Mouse (Mus musculus) adrenal gland, adult 2 months (tissue): ENCODE measurements around the gene Gramd1c. TPM values are rescaled to one million over a fixed set of nuclear protein-coding genes. Genes with fewer than 3 reads are reported as not detected.

ENCODE experiments used
- DNase-seq: peaks from one replicate; pipeline ENCODE4 v3.0.0; 2021
- microRNA-seq, 2 experiments: library from miRNA; unstranded; fragments of <30 nt; microRNA quantifications; one replicate each; pipeline ENCODE4 v1.2.0; 2021
- polyA plus RNA-seq: library from polyadenylated mRNA; depleted of rRNA; stranded (reverse); fragments of >200 nt; gene quantifications from 2 replicates; pipeline ENCODE4 v1.2.3, GENCODE M21; 2012; rRNA removed
- total RNA-seq, 2 experiments: library from RNA; stranded (reverse); gene quantifications; 2 replicates each; pipeline ENCODE4 v1.2.3; 2021

Gene Gramd1c
- total and polyA plus RNA-seq, 3 experiments: 0.03 to 1.8 (median 0.97) TPM

DNA sequence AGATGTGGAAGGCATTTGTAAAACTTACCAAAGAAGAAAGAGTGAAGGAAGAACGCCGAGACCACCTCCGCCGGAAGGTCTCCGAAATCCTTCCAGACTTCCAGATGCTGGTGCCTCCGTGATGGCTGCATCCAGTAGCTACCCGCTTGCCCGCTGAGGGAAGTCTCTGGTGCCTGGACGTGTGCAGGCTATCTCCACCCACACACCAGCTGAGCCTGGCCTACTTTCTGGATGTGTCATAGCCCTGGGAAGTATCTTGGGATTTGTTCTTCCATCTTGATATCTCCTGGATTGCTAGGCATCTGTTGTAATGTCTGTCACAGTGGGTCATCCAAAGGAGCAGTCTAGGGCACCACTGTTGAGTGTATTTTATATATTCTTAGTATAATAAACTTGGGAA is 99.9 kb downstream of the Gramd1c start:
- DNase-seq: no peak

DNA sequence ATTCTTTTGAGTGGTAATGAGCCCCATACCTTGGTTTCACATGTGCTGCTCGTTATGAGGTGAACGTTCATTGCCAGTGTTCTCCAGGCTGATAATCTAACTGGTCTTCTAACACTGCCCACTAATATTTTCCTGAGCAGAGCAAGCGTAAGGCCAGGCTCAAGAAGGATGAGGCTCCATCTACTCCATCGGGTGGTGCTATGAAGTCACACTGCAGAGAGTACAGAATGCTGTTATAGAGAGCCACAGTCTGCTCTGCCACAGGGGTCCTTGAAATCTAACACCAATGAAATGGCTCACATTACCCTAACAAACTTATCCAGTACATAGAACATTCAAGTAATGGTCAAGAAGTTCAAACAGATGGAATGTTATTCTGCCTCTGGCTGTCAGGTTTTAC is 105.1 kb downstream of the Gramd1c start:
- DNase-seq: no peak

DNA sequence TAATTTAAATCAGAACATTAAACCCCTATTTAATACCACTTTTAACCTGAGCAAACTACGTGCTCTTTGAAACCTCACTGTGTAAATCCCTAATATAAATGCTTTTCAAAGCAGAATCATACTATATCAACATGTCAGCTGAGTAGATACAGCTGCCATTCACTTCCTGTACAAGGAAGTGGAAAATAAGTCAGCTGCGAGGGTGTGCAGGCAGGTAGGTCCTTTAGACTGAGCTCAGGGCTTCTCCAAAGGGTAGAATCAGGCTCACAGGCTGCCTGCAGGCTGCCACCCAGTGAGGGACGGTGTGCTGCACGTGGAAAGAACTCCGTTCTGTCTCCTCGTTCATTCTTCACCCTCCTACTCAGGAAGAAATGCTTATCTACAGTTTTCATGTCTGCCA is 108.2 kb downstream of the Gramd1c start:
- DNase-seq: no peak

DNA sequence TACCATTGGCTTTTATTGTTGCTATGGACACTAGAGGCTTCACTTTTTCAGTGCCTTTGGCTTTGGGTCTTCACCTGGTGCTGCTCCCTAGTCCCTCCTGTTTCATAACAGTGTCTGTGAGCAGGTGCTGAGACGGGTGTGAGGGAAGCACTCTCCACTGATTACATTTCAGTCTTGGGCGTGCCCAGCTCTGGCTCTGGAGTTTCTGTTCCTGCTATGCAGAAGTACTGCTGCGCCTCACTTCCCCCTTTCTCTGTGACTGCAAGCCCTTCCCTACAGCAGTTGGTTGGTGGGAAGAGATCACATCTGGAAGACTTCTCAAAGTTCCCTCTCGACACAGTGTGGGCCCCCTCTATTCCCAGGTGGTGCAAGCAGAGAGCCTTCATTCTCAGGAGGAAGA is 111.6 kb downstream of the Gramd1c start:
- DNase-seq: no peak

DNA sequence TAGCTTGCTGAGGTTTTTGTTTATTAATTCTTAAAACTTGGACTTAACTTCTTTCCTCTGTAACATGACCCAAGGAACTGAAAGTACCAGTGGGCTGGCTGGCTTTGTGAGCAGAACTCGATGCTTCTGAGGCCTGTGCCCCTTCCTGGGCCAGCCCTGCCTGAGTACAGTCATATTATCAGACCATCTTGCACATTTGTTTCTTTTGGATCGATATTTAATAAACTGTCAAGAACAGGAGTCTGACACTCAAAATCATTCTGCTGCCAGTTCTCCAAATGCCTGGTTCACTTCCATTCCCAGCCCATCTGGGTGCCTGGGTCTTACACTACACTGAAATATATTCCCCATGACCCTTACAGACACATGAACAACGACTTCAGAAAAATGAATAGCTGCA is 117.3 kb downstream of the Gramd1c start:
- DNase-seq: no peak

DNA sequence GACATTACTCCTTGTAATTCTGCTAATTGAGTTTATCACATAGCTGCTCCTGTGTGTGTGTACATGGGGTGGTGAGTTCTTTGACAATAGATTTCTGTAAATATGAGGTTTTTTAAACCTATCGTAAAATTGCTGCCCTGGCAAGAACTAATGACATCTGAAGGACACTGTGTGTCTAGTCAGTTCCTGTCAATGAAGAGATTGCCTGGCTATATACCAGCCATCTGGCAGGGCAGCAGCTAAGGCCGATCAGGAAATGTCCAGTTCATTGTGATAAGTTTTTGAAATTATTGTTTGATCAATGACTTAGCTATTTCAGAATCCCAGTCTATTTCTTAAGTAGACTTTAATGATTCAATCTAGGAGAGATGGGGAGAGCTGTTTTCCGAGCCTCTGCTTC is 117.8 kb downstream of the Gramd1c start:
- no peak for DNase-seq

DNA sequence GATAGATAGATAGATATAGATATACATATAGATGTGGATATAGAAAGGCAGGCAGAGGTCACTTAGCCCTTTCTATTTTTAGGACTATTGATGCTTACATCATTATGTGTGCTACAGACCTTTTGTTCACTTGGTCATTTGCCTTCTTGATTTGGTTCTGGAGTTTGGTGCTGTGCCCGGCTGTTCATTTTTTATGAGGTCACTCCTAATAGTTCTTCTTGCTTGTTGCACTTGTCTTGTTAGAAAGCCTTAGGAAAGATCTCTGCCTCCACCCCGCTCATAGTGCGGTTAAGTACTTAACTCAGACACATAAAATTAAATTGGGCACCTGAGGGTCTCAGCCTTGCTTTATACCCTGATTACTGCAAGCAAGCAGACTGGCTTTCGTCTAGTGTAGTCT is 122.3 kb downstream of the Gramd1c start:
- no peak for DNase-seq

DNA sequence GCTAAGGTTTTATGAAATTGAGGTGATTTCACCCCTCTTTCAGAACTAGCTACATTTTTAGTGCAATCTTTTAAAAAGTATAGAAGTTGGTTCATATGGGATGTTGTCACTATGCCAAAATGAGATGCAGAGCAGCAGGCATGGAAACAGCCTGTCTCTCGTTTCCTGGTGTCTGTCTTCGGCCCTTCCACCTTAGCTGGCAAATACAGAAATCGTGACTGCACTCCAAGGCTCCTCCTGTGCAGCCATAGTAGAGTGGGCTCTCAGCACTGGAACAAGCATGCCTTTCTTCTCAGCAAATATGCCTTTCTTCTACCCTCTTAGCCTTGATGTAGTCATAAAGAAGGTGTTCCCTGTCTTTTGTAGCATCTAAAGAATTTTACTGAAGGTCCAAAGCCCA is 127.3 kb downstream of the Gramd1c start:
- DNase-seq: no peak

DNA sequence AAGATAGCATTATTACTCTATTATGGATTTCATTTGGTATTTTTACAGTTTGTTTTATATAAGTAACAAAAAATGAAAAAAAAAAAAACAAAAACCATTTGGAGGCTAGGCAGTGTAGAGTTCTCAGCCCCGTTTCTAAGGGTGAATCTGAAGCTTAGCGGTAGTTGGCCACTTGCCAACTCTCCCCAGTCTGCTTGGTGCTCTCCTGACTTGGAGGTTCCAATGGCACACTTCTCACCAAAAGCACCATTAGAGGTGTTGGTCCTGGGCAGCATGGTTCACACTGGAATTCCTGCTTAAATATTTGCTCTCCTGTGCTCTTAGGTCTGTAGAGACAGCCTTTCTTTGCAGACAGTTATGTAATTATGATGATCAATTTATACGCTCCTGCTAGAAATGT is 127.8 kb downstream of the Gramd1c start:
- no peak for DNase-seq

DNA sequence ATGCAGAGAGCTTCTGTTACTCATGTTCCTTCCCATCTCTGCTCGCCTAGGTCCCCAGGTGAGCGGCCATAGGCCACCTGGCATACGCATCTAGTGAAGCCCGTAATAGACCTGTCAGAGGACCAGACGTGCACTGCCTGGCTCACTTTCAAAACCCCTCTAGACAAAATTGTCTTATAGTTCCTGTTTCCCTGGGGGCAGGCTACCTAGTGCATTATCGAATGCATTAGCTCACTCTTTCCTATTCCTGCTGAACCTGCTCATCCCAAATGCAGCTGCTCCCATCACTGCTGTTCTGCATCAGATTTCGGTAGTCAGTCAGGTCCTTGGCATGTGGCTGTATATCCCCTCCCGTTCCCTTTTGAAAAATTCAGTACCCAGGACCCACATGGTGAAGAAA is 128.3 kb downstream of the Gramd1c start:
- DNase-seq: no peak

DNA sequence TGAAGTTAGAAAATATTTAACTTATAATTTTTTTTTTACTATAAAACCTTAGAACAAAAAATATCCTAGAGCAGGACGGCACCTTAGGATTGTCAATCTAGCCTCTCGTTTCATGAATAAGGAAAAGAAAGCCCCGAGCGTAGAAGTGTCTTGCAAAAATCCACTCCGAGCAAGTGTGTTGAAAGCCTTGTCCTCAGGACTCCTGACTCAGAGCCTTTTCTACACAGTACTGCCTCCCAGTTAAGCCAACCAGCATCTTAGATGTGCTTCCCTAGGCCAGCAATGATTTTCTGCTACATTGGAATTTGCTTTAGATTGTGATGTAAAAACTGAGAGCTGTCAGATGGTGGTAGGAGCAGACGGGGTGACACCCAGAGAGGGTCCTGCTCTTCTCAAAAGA is 130.1 kb downstream of the Gramd1c start:
- no peak for DNase-seq

DNA sequence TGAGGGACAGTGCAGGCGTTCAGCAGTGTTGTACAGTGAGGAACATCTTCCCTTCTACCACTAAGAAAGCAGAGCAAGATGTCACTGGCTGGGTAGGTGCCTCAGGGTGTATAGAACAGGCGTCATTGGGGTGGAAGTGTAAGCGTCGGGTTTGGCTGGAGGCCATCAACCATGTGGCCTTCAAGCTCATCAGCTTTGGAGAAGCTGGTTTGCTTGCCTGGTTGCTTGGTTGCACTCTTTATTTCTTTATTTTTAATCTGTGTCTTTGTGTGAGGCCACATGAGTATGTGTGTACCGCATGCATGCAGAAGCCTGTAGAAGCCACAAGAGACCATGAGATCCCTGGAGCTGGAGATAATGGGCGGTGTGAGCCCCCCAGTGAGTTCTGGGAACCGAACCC is 130.8 kb downstream of the Gramd1c start:
- no peak for DNase-seq

DNA sequence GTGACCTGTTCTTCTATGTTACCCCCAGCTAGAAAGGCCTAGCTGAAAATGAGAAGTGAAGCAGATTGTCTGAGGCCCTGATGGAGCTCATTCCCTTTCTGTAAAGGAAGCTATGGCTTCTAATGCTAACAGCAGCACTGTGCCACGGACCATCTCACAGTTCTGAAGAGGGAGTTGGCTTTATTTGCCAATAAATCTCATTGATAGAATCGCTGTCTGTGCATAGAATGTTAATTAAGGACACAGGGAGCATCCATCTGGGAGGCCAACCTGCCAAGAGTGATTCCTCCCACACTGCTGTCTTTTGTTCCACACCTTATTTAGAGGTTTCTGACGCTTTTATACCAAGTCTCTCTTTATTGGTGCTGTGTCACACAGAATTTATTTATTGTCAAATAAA is 131.6 kb downstream of the Gramd1c start:
- DNase-seq: no peak

DNA sequence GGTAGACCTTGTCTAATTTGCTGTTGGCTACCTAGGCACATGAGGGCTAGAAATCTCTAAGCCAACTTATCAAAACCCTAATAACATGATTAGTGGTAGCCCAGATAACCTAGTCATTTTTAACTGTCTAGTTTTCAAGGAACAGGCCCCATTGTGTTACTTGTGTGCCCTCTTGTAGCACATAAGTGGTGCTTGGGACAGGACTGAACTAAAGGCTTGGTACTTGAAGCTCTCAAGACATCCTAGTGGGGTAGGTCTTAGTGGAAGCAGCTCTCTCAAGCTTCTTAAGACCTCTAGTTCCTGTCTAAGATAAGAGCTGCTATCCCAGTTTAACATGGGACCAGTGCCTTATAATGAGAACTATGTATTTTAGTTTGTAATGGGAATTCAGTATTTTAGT is 132.6 kb downstream of the Gramd1c start:
- no peak for DNase-seq

Small RNAs within 50 kb of the gene (microRNA-seq; reads per million reads assigned to microRNA genes)
- 0 reads per million in 2 experiments for gene Mir3470b

Other genes with a start within 250 kb of the Gramd1c start
- 1 to 10 TPM; 4.7 to 6.0 TPM for gene Ccdc191, start 173.5 kb downstream of the Gramd1c start, total RNA-seq
- gene Ccdc191, start 173.5 kb downstream of the Gramd1c start, polyA plus RNA-seq: 0.86 and 1.6 TPM in 2 replicates
- 10 to 100 TPM; 28.0 TPM for gene Qtrt2, start 136.5 kb downstream of the Gramd1c start, total RNA-seq
- 6.2 and 15.6 TPM in 2 replicates for gene Qtrt2, start 136.5 kb downstream of the Gramd1c start, polyA plus RNA-seq
- gene Zdhhc23, start 83.6 kb downstream of the Gramd1c start, total RNA-seq: 1 to 10 TPM; 1.1 TPM
- 0.19 and 0.33 TPM in 2 replicates for gene Zdhhc23, start 83.6 kb downstream of the Gramd1c start, polyA plus RNA-seq
- gene Atp6v1a, start 76.4 kb upstream of the Gramd1c start, total RNA-seq: 100 to 1,000 TPM; 140 to 162 TPM
- 10.5 and 12.9 TPM in 2 replicates for gene Atp6v1a, start 76.4 kb upstream of the Gramd1c start, polyA plus RNA-seq
- 10 to 100 TPM; 73.5 to 81.3 TPM for gene Naa50, start 76.5 kb upstream of the Gramd1c start, total RNA-seq
- gene Naa50, start 76.5 kb upstream of the Gramd1c start, polyA plus RNA-seq: 14.6 and 22.8 TPM in 2 replicates
- gene Usf3, start 109.9 kb upstream of the Gramd1c start, total RNA-seq: 10 to 100 TPM; 17.0 to 24.6 TPM
- 3.1 and 5.0 TPM in 2 replicates for gene Usf3, start 109.9 kb upstream of the Gramd1c start, polyA plus RNA-seq